27 mouse cellular contexts compared by ENCODE assay signal in the genomic region with DNA sequence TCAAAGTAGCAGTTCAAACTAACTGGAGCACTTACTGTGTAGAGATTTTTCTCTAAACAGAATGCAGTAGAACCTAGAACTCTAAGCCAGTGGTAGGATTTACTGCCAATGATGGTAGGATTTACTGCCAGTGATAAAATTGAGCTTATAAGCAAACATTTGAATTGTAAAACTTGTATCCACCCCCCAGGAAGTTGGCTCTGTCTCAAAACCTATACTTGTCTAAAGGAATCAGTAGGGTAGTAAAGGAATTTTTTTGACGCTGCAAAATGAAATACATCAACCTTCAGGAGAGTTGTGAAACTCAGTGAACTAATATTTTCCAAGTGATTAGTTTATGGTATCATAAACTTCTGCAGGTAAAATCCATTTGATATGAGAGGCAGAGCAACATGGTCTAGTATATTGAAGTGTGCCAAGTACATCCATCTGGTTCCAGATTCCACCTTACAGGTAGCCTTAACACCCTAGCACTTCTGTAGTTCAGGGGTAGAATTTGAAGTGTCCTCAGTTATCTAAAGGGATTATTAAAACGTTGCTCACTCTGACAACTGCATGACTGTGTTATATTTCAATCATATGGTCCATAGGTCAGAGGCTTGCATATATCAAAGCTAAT.
A peak's percentile ranks its signal among the peaks of the same experiment; 100 is the strongest.
DNase-seq lines count a peak whose midpoint lies in the region; ATAC-seq and TF ChIP-seq lines count a peak whose summit lies in the region.
"Had no signal": no experiment of that assay in that cellular context is flagged by ENCODE, and none has a peak within 500 bp of the region (broad histone marks: within the 10 kb centered on the region; RNA-seq: fewer than 3 reads in every experiment).

No protein-coding gene starts in this region.

- 0 out of 2 replicates have a peak, but pooled peaks cover 2% of the 10 kb centered on the region for H3K4me1 ChIP-seq in intestine, embryonic 15.5 days (replicated peaks)
- H3K4me1 ChIP-seq in stomach, postnatal 0 days (replicated peaks; ENCODE audit: control insufficient read depth, insufficient read depth) = no peaks in the 10 kb centered on the region
- H3K4me1 ChIP-seq: embryonic facial prominence, embryonic 10.5 days; embryonic facial prominence, embryonic 13.5 days had no signal

- no peaks in the 10 kb centered on the region for H3K27me3 ChIP-seq in intestine, embryonic 15.5 days (replicated peaks)
- no peaks in the 10 kb centered on the region for H3K27me3 ChIP-seq in stomach, postnatal 0 days (ENCODE audit: control insufficient read depth, insufficient read depth, low read length)
- H3K27me3 ChIP-seq: embryonic facial prominence, embryonic 13.5 days; forebrain, embryonic 12.5 days; forebrain, embryonic 15.5 days; heart, embryonic 13.5 days; hindbrain, embryonic 15.5 days had no signal

- H3K9me3 ChIP-seq in intestine, embryonic 15.5 days = no peaks in the 10 kb centered on the region
- no peaks in the 10 kb centered on the region for H3K9me3 ChIP-seq in stomach, postnatal 0 days (ENCODE audit: control insufficient read depth, low read length)
- H3K9me3 ChIP-seq: embryonic facial prominence, embryonic 13.5 days; forebrain, embryonic 15.5 days; hindbrain, embryonic 15.5 days had no signal

- TF ChIP-seq CTCF in layer of hippocampus, adult 2 months (conservative IDR thresholded peaks at IDR 0.05) = no peak
- no peak for TF ChIP-seq CTCF in stomach, postnatal 0 days (IDR thresholded peaks at IDR 0.05; ENCODE audit: low read depth)

- no peak for DNase-seq in layer of hippocampus, adult 2 months (ENCODE audit: low spot score in 2 of 2)
- DNase-seq in layer of hippocampus, adult 9-10 months (ENCODE audit: low spot score) = no peak
- DNase-seq in NIH3T3 (ENCODE audit: low read depth) = peak; percentile 44
- peak; percentile 48 for DNase-seq in large intestine, adult 2 months (ENCODE audit: low read depth, low spot score)
- DNase-seq in right cerebral cortex, postnatal 10 days (ENCODE audit: low spot score in 2 of 2) = no peak
- no peak for DNase-seq in stomach, postnatal 0 days (ENCODE audit: low spot score)
- DNase-seq: adrenal gland, adult 8-10 months; adrenal gland, postnatal 25 days; cerebellum, adult 11-12 months; cerebellum, adult 8-10 months; cerebellum, postnatal 10 days; cerebellum, postnatal 36 days; embryo, embryonic 11 days; gastrocnemius, postnatal 25 days; heart, adult 18-20 months; heart, postnatal 14 days; heart, postnatal 4 days had no signal

- no peak overlapping the region for H3K4me3 ChIP-seq in layer of hippocampus, adult 2 months
- H3K4me3 ChIP-seq in intestine, embryonic 15.5 days (replicated peaks) = no peak overlapping the region
- no peak overlapping the region for H3K4me3 ChIP-seq in stomach, postnatal 0 days (ENCODE audit: low read depth, low read length)
- H3K4me3 ChIP-seq: embryonic facial prominence, embryonic 10.5 days; embryonic facial prominence, embryonic 13.5 days; erythroblast, embryonic 14.5 days; forebrain, embryonic 12.5 days; forebrain, embryonic 15.5 days; heart, embryonic 13.5 days; hindbrain, embryonic 15.5 days had no signal

- no peak overlapping the region for H3K9ac ChIP-seq in intestine, embryonic 15.5 days
- no peak overlapping the region for H3K9ac ChIP-seq in stomach, postnatal 0 days (ENCODE audit: low read length)
- H3K9ac ChIP-seq: embryonic facial prominence, embryonic 13.5 days; forebrain, embryonic 12.5 days; forebrain, embryonic 15.5 days; heart, embryonic 13.5 days; hindbrain, embryonic 15.5 days had no signal

- no peak for TF ChIP-seq EP300 in stomach, postnatal 0 days (optimal IDR thresholded peaks at IDR 0.05)

- peak; percentile 78 for ATAC-seq in intestine, embryonic 15.5 days
- no peak for ATAC-seq in stomach, postnatal 0 days (ENCODE audit: low FRiP score, low TSS enrichment)
- ATAC-seq: activated CD4-positive, CD25-positive, alpha-beta regulatory T cell, adult 4 months; CD4-positive, CD25-positive, alpha-beta regulatory T cell, adult 4 months; forebrain, embryonic 15.5 days had no signal

- H3K27ac ChIP-seq in layer of hippocampus, adult 2 months = peak overlapping the region; percentile 80
- no peak overlapping the region for H3K27ac ChIP-seq in intestine, embryonic 15.5 days
- H3K27ac ChIP-seq in stomach, postnatal 0 days (replicated peaks) = no peak overlapping the region
- H3K27ac ChIP-seq: embryonic facial prominence, embryonic 10.5 days; embryonic facial prominence, embryonic 13.5 days; heart, embryonic 13.5 days; hindbrain, embryonic 15.5 days had no signal

- no peaks in the 10 kb centered on the region for H3K36me3 ChIP-seq in intestine, embryonic 15.5 days
- no peaks in the 10 kb centered on the region for H3K36me3 ChIP-seq in stomach, postnatal 0 days (ENCODE audit: control insufficient read depth, insufficient read depth, low read length)
- H3K36me3 ChIP-seq: embryonic facial prominence, embryonic 10.5 days; embryonic facial prominence, embryonic 13.5 days; forebrain, embryonic 12.5 days; forebrain, embryonic 15.5 days; heart, embryonic 13.5 days; hindbrain, embryonic 15.5 days had no signal

- no peak overlapping the region for H3K4me2 ChIP-seq in intestine, embryonic 15.5 days (replicated peaks)
- H3K4me2 ChIP-seq in stomach, postnatal 0 days (replicated peaks; ENCODE audit: low read depth) = no peak overlapping the region
- H3K4me2 ChIP-seq: embryonic facial prominence, embryonic 13.5 days; forebrain, embryonic 12.5 days; forebrain, embryonic 15.5 days; heart, embryonic 13.5 days; hindbrain, embryonic 15.5 days had no signal

- 51% methylated on average over 2 of the region's 2 CpGs for WGBS in intestine, embryonic 15.5 days
- 24% methylated on average over 2 of the region's 2 CpGs for WGBS in large intestine, adult 2 months
- 66% methylated on average over 2 of the region's 2 CpGs for WGBS in stomach, postnatal 0 days

Comparison
In these comparisons a context has a peak if more than half of its experiments do, and no peak if none do; other contexts are left out.
1. DNase-seq: peak in NIH3T3 (single experiment) and large intestine, adult 2 months (single experiment); none in layer of hippocampus, adult 2 months (0 of 2), layer of hippocampus, adult 9-10 months (single experiment), right cerebral cortex, postnatal 10 days (0 of 2) and stomach, postnatal 0 days (single experiment).